Mouse (Mus musculus): ENCODE results near the gene Myo1c.
A peak's percentile ranks its signal among the peaks of the same experiment; 100 is the strongest.

Myo1c gene

DNA sequence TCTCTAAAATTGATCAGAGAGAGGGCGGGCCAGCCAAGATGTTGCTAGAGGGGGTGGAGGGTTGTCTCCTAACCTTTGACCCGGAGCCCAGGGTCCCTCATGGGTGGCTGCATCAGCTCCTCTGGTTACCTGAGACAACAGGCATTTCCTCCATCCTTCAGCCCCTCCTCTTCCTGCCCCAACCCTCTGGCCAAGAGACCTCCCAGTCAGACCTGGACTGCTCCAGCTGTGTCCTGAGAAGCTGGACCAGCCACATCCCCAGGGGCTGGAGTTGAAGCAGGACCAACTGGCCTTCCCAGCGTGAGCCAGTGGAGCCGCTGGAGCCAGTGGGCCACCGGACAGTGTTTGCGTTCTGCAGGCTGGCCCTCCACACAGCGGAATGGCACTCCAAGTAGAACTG, at the start of gene Myo1c:
TSS of gene Myo1c (plus strand) at position 194 of the 400 bp plus-strand sequence.
- DNase-seq = peak; percentile 28

- DNase-seq = no peak
Measured at GRCm38 (mm10) chr11:75604826-75605225, 45.5 kb upstream of the Myo1c start.

DNA sequence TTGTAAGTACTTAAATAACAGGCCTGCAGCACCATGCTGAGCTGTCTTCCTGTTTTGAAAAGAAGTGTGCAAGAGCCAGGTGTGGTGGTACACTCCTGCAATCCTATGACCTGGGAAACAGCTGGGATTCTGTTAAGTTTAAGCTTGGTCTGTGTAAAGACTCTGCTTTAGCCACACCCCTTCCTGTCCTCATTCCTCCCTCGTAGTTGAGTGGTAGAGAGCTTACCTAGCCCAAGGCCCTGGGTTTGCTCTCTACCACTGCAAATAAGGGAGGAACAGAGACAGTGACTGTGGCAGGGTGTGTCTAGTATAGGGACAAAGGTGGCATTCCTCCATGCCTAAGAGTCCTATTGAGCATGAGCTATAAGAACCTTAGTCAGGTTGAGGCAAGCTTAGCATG, 45.0 kb upstream of the Myo1c start:
- no peak for DNase-seq

- no peak for DNase-seq
Measured at GRCm38 (mm10) chr11:75608776-75609175, 41.5 kb upstream of the Myo1c start.

DNA sequence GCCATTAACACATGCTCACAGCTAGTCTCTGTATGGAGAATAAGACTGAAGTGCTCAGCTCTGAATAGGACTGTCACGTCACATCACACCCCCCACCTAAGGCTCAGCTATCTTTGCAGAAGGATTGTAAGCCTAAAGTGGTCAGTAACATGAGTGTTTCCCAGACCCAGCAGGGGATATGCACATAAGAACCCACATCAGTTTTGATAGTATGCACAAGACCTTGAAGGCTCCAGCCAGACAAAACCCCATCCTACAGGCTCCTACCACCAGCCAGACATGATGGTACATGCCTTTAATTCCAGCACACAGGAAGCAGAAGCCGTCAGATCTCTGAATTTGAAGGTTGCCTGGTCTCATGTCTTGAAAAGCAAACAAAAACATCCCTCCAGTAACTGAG, 40.3 kb upstream of the Myo1c start:
- no peak for DNase-seq

DNA sequence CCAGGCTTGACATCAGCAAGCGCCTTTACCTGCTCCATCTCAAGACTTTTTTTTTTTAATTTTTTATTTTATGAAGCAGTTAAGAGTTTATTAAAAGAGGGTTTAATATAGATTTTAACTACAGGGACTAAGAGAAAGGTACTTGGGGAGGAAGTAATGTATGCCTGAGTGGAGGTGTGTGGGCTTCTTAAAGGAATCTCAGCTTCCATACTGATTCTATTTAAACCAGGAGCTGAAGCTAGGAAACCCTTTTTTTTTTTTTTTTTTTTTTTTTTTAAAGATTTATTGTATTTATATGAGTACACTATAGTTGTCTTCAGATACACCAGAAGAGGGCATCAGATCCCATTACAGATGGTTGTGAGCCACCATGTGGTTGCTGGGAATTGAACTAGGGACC, 35.5 kb upstream of the Myo1c start:
- no peak for DNase-seq

DNA sequence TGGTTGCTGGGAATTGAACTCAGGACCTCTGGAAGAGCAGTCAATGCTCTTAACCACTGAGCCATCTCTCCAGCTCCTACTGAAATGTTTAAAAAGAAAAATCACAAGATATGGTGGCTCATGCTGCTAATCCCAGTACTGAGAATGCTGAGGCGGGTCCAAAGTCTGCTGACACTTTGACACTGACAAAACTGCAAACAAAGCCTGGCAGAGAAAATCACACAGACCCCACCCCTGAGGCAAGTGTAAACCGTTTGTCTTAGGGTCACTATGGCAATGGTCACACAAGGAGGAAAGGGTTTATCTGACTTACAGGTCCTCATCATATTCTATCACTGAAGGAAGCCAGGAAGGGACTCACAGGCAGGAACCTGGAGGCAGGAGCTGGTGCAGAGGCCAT, 34.7 kb upstream of the Myo1c start:
- no peak for DNase-seq

DNA sequence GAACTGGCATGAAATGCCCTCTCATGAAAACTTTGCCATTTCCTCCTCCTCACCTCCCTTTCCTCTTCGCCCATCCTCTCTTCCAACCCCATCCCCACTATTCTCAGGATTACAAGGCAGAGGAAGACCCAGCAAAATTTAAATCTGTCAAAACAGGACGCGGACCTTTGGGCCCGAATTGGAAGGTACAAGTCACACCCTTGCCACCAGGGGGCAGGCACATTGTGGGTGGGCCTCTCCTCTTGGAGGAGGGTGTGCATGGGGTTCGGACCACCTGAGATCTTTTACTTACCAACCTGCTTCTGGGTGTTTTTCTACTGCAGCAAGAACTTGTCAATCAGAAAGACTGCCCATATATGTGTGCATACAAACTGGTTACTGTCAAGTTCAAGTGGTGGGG, 31.2 kb upstream of the Myo1c start:
- DNase-seq = no peak

DNA sequence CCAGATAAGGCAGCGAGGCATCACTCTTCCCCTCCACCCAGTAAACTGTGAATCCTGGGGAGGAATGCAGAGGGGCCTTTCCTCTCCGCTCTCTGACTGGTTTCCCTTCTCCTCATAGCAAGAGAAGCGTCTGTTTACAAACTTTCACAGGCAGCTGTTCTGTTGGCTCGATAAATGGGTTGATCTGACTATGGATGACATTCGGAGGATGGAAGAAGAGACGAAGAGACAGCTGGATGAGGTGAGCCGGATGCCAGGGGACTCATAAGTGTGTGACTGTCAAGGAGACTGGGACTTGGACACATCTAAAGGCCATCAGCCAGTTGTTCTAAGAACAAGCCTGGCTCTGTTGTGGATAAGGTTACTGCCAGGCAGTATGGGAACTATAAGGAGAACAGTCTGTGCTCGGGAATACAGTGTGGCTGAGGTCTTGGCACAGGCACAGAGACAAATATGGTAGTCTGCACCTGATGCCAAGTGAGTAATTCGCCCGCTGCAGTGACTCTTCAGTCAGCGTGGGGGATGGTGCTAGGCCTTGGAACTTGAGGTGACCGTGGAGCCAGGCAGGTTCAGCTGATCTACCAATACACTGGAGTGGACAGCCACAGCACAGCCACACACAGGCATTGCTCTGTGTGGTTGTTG, 30.0 kb upstream of the Myo1c start:
- peak; percentile 61 for DNase-seq

DNA sequence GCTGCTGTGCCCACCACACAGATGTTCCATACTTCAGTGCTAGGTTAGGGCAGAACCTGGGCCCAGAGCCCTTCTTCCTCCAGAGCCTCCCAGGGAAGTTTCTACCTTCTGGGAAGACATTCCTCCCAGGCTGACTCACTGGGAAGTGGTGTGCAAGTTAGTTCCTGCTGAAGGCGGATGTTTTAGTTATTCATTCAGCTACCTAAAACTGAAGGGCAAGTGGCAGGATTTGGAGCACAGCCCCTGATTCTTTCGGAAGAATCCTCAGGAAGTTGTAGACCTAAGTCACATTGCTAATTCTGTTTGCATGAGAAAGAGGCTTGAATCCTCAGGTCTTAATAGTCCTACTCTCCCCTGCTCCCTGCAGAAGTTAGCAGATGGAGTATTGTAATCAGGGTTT, 28.9 kb upstream of the Myo1c start:
- no peak for DNase-seq

- no peak for DNase-seq
Measured at GRCm38 (mm10) chr11:75622588-75623329, 27.5 kb upstream of the Myo1c start.

DNA sequence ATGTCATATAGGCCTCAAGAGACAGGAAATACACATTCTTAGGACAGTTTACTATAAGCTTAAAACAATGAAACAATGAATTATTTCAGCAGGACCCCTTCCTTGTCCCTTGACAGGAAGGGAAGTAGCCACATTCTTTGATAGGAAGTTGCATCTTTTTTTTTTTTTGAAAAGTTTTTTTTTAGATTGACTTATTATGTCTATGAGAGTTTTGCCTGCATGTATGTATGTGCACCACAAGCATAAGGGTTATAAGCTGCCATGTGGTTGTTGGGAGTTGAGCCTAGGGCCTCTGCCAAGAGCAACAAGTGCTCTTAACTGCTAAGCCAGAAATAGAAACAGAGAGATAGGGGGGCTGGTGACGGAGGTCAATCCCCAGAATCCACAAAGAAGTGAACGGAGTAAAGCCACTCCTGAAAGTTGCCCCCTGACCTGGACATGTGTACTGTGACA, 26.2 kb upstream of the Myo1c start:
- DNase-seq = no peak

DNA sequence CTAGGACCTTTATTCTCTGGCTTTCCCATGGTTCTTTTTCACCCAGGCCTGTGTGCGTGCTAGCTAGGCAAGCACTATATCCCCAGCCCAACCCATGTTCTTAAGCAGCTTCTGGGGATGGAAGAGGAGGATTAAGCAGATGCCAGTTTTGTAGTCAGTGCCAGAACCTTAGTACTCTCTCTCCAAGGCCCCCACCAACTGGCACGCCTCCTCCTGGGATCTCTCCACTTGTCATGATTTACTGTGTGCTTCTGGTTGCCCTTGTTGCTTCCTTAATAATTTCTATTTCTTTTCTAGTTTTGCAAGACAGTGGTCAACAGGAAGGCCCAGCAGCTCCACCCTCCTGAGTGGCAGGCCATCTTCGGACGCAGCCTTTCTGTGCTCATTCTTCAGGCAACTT, 24.5 kb upstream of the Myo1c start:
- no peak for DNase-seq

DNA sequence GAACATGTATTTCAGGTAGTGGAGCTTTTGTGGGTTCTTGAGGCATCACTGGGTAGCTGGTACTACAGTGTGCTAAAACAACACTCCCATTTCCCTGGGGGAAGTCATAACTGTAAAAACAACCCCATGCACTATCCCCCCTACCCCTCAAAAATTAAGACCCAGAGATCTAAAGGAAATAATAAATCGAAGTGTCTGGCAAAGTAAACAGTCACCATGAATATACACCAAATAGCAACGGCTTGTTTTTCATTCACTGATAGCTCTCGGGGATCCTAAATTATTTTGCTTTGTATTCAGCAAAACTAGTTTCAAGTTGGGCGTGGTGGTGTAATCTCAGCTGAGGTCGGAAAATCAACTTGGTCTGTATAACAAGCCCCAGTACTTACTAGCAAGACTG, 20.2 kb upstream of the Myo1c start:
- DNase-seq = no peak

DNA sequence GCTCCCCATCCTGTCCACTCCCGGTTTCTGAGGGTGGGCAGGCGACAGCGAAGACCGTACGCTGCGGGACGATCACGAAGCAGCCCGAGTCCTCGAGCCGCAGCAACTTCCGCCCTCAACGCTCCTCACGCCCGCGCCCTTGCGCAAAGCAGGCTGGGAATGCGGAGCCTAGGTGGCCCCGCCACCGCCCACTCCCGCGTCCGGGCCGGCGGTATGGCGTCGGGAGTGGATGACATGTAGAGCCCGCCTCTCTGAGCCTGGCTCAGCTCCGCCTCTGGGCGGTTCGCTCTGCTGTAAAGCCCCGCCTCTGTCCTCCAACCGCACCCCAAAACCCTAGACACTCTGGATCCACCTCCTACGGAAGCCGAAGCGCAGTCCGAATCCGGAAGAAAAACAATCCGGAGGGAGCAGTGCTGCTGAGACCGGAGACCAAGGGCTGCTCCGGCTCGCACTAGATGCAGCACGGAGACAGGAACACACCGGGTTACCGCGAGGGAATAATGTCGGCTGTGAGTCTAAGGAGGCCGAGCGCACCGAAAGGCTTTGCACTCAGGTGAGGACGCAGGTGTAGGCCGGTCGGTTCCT, 19.6 kb upstream of the Myo1c start, which contains the start of gene Inpp5k:
TSS of gene Inpp5k (plus strand) at position 344 of the 585 bp plus-strand sequence.
- DNase-seq = peak; percentile 95

GRCm38 (mm10) chr11:75631561-75632225, 18.6 kb upstream of the Myo1c start:
- peak; percentile 31 for DNase-seq

DNA sequence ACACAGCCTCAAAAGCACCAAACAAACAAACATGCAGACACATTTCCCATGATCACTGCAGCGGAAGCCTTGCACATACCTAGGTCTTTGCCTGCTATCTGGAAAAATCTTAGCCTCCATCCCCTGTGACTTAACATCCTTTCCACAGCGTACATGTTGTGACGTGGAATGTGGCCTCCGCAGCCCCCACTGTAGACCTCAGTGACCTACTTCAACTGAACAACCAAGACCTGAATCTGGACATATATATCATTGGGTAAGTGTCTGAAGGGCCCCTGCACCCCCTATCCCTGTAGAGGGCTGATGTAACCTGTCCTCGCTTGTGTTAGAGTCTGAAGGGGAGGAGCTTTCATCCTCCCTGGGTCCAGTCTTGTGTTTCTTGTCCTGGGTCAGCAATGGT, 17.4 kb upstream of the Myo1c start:
- DNase-seq = no peak

DNA sequence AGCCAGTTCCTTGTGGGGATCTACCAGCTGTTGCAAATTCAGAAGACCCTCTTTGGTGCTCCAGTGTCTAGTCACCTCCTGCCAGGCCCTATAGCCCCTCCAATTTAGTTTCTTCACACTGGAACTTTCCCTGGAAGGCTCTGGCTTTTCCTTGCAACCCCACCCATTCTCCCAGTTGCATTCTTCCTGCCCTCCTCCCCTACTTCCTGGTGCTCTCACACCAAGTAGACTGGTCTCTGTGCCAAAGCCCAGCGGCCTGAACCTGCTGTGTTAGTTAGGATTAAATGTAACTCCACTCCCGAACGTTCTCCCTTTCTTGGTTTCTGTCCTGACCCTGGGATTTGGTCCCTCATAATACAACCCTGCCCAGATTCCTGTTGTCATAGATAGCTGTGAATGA, 15.5 kb upstream of the Myo1c start:
- no peak for DNase-seq

DNA sequence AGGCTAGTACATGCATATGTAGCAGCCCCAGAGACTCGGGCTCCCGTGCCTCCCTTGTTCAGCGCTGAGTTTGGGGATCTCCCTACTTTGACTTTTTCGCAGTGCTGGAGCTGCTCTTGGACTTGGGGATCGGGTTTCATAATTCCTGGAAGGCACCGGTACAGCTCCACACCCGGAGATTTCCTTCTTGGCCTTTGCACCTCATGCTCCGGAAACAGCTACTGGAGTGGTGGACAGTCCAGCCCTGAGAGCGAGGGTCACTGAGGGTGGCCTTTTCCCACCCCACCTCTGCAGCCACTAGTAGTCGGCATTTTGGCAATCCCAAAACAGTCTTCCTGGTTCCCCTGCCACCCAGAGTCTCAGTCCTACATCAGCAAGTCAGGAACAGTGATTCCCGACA, 15.0 kb upstream of the Myo1c start:
- no peak for DNase-seq

- no peak for DNase-seq
Measured at GRCm38 (mm10) chr11:75643323-75643722, 7.0 kb upstream of the Myo1c start.

GRCm38 (mm10) chr11:75644684-75645083, 5.6 kb upstream of the Myo1c start:
- DNase-seq = no peak

DNA sequence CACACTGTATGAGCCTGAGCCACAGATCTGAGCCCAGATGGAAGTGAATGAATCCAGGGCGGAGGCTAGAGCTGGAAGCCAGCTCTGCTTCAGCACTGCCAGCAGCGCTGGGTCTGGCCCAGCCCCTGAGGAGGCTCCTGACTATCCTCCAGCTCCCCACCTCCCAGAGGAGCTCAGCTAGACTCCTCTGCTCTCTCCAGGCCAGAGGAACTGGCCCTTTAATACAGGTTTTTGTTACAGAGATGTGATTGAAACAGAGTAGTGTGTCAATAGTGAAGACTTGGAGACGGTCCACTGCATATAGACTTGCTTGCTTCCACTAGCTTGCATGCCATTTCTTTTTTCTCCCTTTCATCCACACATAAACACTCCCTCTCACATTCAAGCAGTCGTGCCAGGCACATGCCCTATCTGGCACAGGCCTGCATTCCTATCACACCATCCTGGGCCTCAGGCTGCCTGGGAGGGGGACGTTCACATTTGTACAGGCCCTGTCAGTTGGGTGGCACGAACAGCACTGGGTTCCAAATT, 2.6 kb upstream of the Myo1c start:
- DNase-seq = peak; percentile 44

GRCm38 (mm10) chr11:75649155-75649561, 1.1 kb upstream of the Myo1c start:
- no peak for DNase-seq
